Mouse (Mus musculus) C2C12 (cell line): ENCODE results near the gene Gm10961.

Experiments used
- CEBPB ChIP-seq: IDR thresholded peaks from one replicate; pipeline ENCODE4 v1.6.1; 2011; ENCODE audit warnings: low read depth, mild to moderate bottlenecking, control low read depth, moderate library complexity
- CTCF ChIP-seq: IDR thresholded peaks from one replicate; pipeline ENCODE4 v1.5.1; 2011; ENCODE audit not compliant: control insufficient read depth, insufficient read depth, insufficient read length
- FOSL1 ChIP-seq: IDR thresholded peaks from one replicate; pipeline ENCODE4 v1.8.0; 2011; ENCODE audit warnings: mild to moderate bottlenecking, low read length; ENCODE audit not compliant: poor library complexity, insufficient read depth, severe bottlenecking
- MAX ChIP-seq: IDR thresholded peaks from one replicate; pipeline ENCODE4 v1.6.1; 2011; ENCODE audit warnings: mild to moderate bottlenecking, control low read depth
- MYOG ChIP-seq: IDR thresholded peaks from one replicate; pipeline ENCODE4 v1.6.1; 2011; ENCODE audit not compliant: control insufficient read depth, insufficient read length; ENCODE audit errors: extremely low read depth
- USF1 ChIP-seq: IDR thresholded peaks from one replicate; pipeline ENCODE4 v1.6.1; 2011; ENCODE audit warnings: low read depth, mild to moderate bottlenecking, control low read depth, moderate library complexity

GRCm38 (mm10) chr3:107646947-107647346, 15.8 kb downstream of the Gm10961 start:
- no peak for TF ChIP-seq CTCF
- TF ChIP-seq USF1 = no peak
- TF ChIP-seq FOSL1 = no peak
- no peak for TF ChIP-seq CEBPB
- no peak for TF ChIP-seq MAX
- TF ChIP-seq MYOG = no peak
